Mouse (Mus musculus): ENCODE results near the gene Hipk1. TPM values are rescaled to one million over a fixed set of nuclear protein-coding genes. Genes with fewer than 3 reads are reported as not detected.
A peak's percentile ranks its signal among the peaks of the same experiment; 100 is the strongest.

The Hipk1 gene
- total and polyA plus RNA-seq, 2 experiments, result 29.2 to 35.2 TPM

DNA sequence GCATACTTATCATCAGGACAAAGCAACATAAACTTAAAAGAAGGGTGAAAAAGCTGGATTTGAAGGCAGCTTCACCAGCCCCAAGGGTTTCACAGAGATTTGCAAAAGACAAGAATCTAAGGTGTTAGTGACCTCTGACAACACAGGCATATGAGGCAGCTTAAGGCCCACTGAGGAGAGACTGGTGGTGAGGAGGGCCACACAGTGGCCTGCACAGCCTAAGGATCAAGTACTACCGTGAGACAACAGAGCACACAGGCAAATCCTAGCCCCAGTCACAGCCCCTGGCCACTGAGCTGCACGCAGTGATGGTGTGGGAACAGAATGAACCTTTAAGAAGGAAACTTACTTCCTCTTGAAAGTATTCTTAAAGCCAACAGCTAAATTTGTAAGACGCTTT is 17.9 kb downstream of the Hipk1 start:
- no peak overlapping the region for H3K4me3 ChIP-seq (ENCODE audit: insufficient read depth, low read depth, low read length)
- TF ChIP-seq CTCF (IDR thresholded peaks at IDR 0.05; ENCODE audit: low read depth, low read length), result no peak
- H3K27ac ChIP-seq (replicated peaks; ENCODE audit: insufficient read depth, low read depth, low read length), result peak overlapping the region; percentile 77
- no peak overlapping the region for H3K9ac ChIP-seq (ENCODE audit: low read depth, low read length)
- peaks cover 16% of the 10 kb centered on the region for H3K36me3 ChIP-seq (ENCODE audit: control insufficient read depth, insufficient read depth, low read length)
- DNase-seq (ENCODE audit: extremely low read depth, low read depth, low spot score), result no peak
- 70% methylated on average over 3 of the region's 3 CpGs for WGBS
- H3K27me3 ChIP-seq (ENCODE audit: control insufficient read depth, insufficient read depth, low read length), result no peaks in the 10 kb centered on the region
- H3K79me2 ChIP-seq (ENCODE audit: control insufficient read depth, insufficient read depth, low read length), result peaks cover 25% of the 10 kb centered on the region
- H3K4me1 ChIP-seq (ENCODE audit: control insufficient read depth, insufficient read depth, low read length), result peaks cover 9% of the 10 kb centered on the region

DNA sequence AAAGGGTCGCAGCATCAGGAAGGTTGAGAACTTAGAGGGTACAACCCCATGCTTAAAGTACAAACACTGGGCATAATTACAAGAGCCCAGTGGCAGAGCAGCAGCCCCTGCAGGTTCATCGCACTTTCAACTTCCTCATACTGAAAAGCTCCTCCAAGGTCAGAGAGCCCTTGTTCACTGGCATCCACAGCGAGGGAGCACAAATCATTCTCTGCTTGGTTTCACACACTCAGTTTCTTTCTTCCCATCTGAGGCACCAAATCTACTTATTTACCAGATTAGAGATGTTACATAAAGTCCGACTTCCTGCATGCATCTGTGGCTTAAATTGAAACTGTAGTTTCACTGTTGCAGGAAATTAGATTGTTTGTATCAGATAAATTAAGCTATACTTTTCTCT is 18.5 kb downstream of the Hipk1 start:
- 74% methylated on average over 4 of the region's 4 CpGs for WGBS
- Histone ChIP-seq H3K36me3 (ENCODE audit: control insufficient read depth, insufficient read depth, low read length) (peaks cover 19% of the 10 kb centered on the region), H3K4me1 (ENCODE audit: control insufficient read depth, insufficient read depth, low read length) (peaks cover 9% of the 10 kb centered on the region), H3K9ac (ENCODE audit: low read depth, low read length) (no peak overlapping the region), H3K4me3 (ENCODE audit: insufficient read depth, low read depth, low read length) (no peak overlapping the region), H3K27ac (replicated peaks; ENCODE audit: insufficient read depth, low read depth, low read length) (0 out of 2 replicates have a peak overlapping the region, but pooled peaks have one; percentile 10), H3K79me2 (ENCODE audit: control insufficient read depth, insufficient read depth, low read length) (peaks cover 24% of the 10 kb centered on the region), H3K27me3 (ENCODE audit: control insufficient read depth, insufficient read depth, low read length) (no peaks in the 10 kb centered on the region)
- DNase-seq (ENCODE audit: extremely low read depth, low read depth, low spot score), result no peak
- no peak for TF ChIP-seq POLR2A (IDR thresholded peaks at IDR 0.05; ENCODE audit: extremely low read depth, insufficient read depth, low read length)
- no peak for TF ChIP-seq CTCF (IDR thresholded peaks at IDR 0.05; ENCODE audit: low read depth, low read length)

DNA sequence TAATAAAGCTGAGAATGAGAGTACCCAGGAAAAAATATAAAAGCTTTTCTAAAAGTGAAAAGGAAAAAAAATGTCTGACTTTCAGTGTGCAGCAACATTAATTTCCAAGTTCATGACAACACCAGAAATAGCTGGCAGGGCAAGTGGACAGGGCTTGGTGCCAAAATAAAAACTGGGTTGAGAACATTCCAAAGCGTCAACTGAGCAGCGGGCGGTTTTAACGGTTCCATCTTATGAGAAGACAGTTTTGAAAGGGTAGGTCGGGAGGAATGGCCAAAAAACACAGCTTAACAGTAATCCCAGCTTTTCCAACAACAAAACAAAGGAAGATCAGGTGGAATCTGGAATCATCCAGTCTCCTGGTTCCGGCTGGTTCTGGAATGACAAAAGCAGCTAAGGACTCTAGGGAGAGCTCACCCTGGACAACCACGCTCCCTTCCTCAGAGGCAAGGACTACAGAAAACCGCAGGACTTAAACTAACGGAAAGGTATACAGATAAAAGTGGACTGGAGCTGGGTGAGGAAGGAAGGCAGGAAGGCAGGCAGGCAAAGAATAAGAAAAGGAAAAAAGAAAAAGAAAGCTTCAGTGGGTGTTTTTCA is 19.7 kb downstream of the Hipk1 start:
- WGBS, result 23% methylated on average over 9 of the region's 9 CpGs
- H3K4me3 ChIP-seq (ENCODE audit: insufficient read depth, low read depth, low read length), result no peak overlapping the region
- H3K9ac ChIP-seq (ENCODE audit: low read depth, low read length), result no peak overlapping the region
- peaks cover 16% of the 10 kb centered on the region for H3K36me3 ChIP-seq (ENCODE audit: control insufficient read depth, insufficient read depth, low read length)
- TF ChIP-seq CTCF (IDR thresholded peaks at IDR 0.05; ENCODE audit: low read depth, low read length) (no peak), POLR2A (IDR thresholded peaks at IDR 0.05; ENCODE audit: extremely low read depth, insufficient read depth, low read length) (no peak)
- peaks cover 17% of the 10 kb centered on the region; the same call in 1 of the 2 replicates for H3K79me2 ChIP-seq (ENCODE audit: control insufficient read depth, insufficient read depth, low read length)
- no peaks in the 10 kb centered on the region for H3K27me3 ChIP-seq (ENCODE audit: control insufficient read depth, insufficient read depth, low read length)
- DNase-seq (ENCODE audit: extremely low read depth, low read depth, low spot score), result peak; percentile 79
- peaks cover 9% of the 10 kb centered on the region for H3K4me1 ChIP-seq (ENCODE audit: control insufficient read depth, insufficient read depth, low read length)
- peak overlapping the region; percentile 12 for H3K27ac ChIP-seq (replicated peaks; ENCODE audit: insufficient read depth, low read depth, low read length)

- H3K4me1 ChIP-seq (ENCODE audit: control insufficient read depth, insufficient read depth, low read length), result peaks cover 4% of the 10 kb centered on the region; the same call in 1 of the 2 replicates
- no peak overlapping the region for H3K27ac ChIP-seq (replicated peaks; ENCODE audit: insufficient read depth, low read depth, low read length)
- H3K79me2 ChIP-seq (ENCODE audit: control insufficient read depth, insufficient read depth, low read length), result peaks cover 9% of the 10 kb centered on the region; the same call in 1 of the 2 replicates
- WGBS, result 83% methylated on average over 3 of the region's 3 CpGs
- TF ChIP-seq POLR2A (IDR thresholded peaks at IDR 0.05; ENCODE audit: extremely low read depth, insufficient read depth, low read length) (no peak), CTCF (IDR thresholded peaks at IDR 0.05; ENCODE audit: low read depth, low read length) (no peak)
- no peak overlapping the region for H3K4me3 ChIP-seq (ENCODE audit: insufficient read depth, low read depth, low read length)
- H3K27me3 ChIP-seq (ENCODE audit: control insufficient read depth, insufficient read depth, low read length), result no peaks in the 10 kb centered on the region
- H3K36me3 ChIP-seq (ENCODE audit: control insufficient read depth, insufficient read depth, low read length), result peaks cover 38% of the 10 kb centered on the region
- DNase-seq (ENCODE audit: extremely low read depth, low read depth, low spot score), result no peak
- no peak overlapping the region for H3K9ac ChIP-seq (ENCODE audit: low read depth, low read length)
These were observed 24.6 kb downstream of the Hipk1 start for GRCm38 (mm10) chr3:103766789-103767188.

GRCm38 (mm10) chr3:103759261-103759970 is 31.9 kb downstream of the Hipk1 start:
- H3K27ac ChIP-seq (replicated peaks; ENCODE audit: insufficient read depth, low read depth, low read length), result no peak overlapping the region
- WGBS, result 79% methylated on average over 5 of the region's 5 CpGs
- TF ChIP-seq CTCF (IDR thresholded peaks at IDR 0.05; ENCODE audit: low read depth, low read length) (no peak), POLR2A (IDR thresholded peaks at IDR 0.05; ENCODE audit: extremely low read depth, insufficient read depth, low read length) (no peak)

DNA sequence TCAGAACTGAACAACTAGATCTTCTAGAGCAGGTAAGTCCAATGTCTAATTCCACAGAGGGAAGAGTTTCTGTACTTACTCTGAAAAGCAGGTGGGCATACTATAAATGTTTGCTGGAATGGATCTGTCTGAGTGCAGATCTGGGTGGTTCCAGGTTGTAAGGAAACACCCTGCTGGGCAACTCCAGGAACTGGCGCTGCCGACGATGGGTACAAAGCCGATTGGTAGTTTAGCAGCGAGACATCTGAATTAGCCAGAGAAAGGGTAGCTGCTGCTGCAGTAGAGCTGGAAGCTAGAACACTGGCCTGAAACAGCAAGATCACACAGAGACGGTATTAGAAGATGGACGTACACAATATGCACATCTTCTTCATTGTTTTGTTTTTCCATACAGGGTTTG is 32.9 kb downstream of the Hipk1 start:
- H3K27me3 ChIP-seq (ENCODE audit: control insufficient read depth, insufficient read depth, low read length), result no peaks in the 10 kb centered on the region
- TF ChIP-seq POLR2A (IDR thresholded peaks at IDR 0.05; ENCODE audit: extremely low read depth, insufficient read depth, low read length) (no peak), CTCF (IDR thresholded peaks at IDR 0.05; ENCODE audit: low read depth, low read length) (no peak)
- no peaks in the 10 kb centered on the region for H3K4me1 ChIP-seq (ENCODE audit: control insufficient read depth, insufficient read depth, low read length)
- no peak overlapping the region for H3K27ac ChIP-seq (replicated peaks; ENCODE audit: insufficient read depth, low read depth, low read length)
- peaks cover 68% of the 10 kb centered on the region for H3K36me3 ChIP-seq (ENCODE audit: control insufficient read depth, insufficient read depth, low read length)
- no peak overlapping the region for H3K4me3 ChIP-seq (ENCODE audit: insufficient read depth, low read depth, low read length)
- WGBS, result 96% methylated on average over 7 of the region's 7 CpGs
- no peak overlapping the region for H3K9ac ChIP-seq (ENCODE audit: low read depth, low read length)
- DNase-seq (ENCODE audit: extremely low read depth, low read depth, low spot score), result no peak
- no peaks in the 10 kb centered on the region; the same call in 1 of the 2 replicates for H3K79me2 ChIP-seq (ENCODE audit: control insufficient read depth, insufficient read depth, low read length)

More at GRCm38 (mm10) chr3:103759261-103759970, 31.9 kb downstream of the Hipk1 start:
- Histone ChIP-seq H3K4me3 (ENCODE audit: insufficient read depth, low read depth, low read length) (no peak overlapping the region), H3K9ac (ENCODE audit: low read depth, low read length) (no peak overlapping the region), H3K79me2 (ENCODE audit: control insufficient read depth, insufficient read depth, low read length) (no peaks in the 10 kb centered on the region; the same call in 1 of the 2 replicates), H3K4me1 (ENCODE audit: control insufficient read depth, insufficient read depth, low read length) (no peaks in the 10 kb centered on the region), H3K27me3 (ENCODE audit: control insufficient read depth, insufficient read depth, low read length) (no peaks in the 10 kb centered on the region), H3K36me3 (ENCODE audit: control insufficient read depth, insufficient read depth, low read length) (peaks cover 65% of the 10 kb centered on the region)
- DNase-seq (ENCODE audit: extremely low read depth, low read depth, low spot score), result no peak

All from liver, adult 2 months (tissue).